Mouse (Mus musculus) neutrophil, adult 5-6 weeks (primary cell): ENCODE results near the gene Plcd4. TPM values are rescaled to one million over a fixed set of nuclear protein-coding genes. Genes with fewer than 3 reads are reported as not detected.
"Not testable (repeated sequence)": the region's sequence is repeated elsewhere in the genome, so short reads cannot be mapped to it uniquely, and the experiment has no call there.

Source experiments
- ATAC-seq: fragments of 151-379, 151-347 bp; 2 replicates; pipeline ENCODE4 v1.8.0; 2017; ENCODE audit warnings: mild to moderate bottlenecking, moderate TSS enrichment; ENCODE audit not compliant: insufficient number of reproducible peaks, poor library complexity, low FRiP score, severe bottlenecking; ENCODE audit errors: extremely low read depth
- total RNA-seq: library from RNA; stranded (forward); fragments of 200-1000 nt; gene quantifications from 2 replicates; pipeline ENCODE4 v1.2.3, GENCODE M21; 2017

Gene Plcd4
- total RNA-seq, result 0.12 and 0.81 TPM in 2 replicates

GRCm38 (mm10) chr1:74542451-74542961 lies at the start of gene Plcd4:
Gene Plcd4, plus strand, starts transcription at chr1:74542888.
- ATAC-seq, result no peak

- ATAC-seq, result no peak
Observed at GRCm38 (mm10) chr1:74501106-74501505, 41.6 kb upstream of the Plcd4 start.

GRCm38 (mm10) chr1:74505393-74505720 lies 37.3 kb upstream of the Plcd4 start:
- no peak for ATAC-seq

GRCm38 (mm10) chr1:74505721-74506464 lies 36.8 kb upstream of the Plcd4 start, which contains the start of gene Cnot9:
Gene Cnot9, plus strand, starts transcription at chr1:74506058.
- ATAC-seq, result peak; percentile 96

GRCm38 (mm10) chr1:74506471-74506881 lies 36.2 kb upstream of the Plcd4 start:
- ATAC-seq, result no peak

GRCm38 (mm10) chr1:74507780-74508179 lies 34.9 kb upstream of the Plcd4 start:
- no peak for ATAC-seq

- ATAC-seq, result no peak
Observed at GRCm38 (mm10) chr1:74511306-74511705, 31.4 kb upstream of the Plcd4 start.

GRCm38 (mm10) chr1:74512999-74513398 lies 29.7 kb upstream of the Plcd4 start:
- ATAC-seq, result not testable (repeated sequence)

- ATAC-seq, result no peak
Observed at GRCm38 (mm10) chr1:74519875-74520274, 22.8 kb upstream of the Plcd4 start.

GRCm38 (mm10) chr1:74524746-74525145 lies 17.9 kb upstream of the Plcd4 start:
- no peak for ATAC-seq

GRCm38 (mm10) chr1:74528589-74528988 lies 14.1 kb upstream of the Plcd4 start:
- no peak for ATAC-seq

GRCm38 (mm10) chr1:74538650-74539049 lies 4.0 kb upstream of the Plcd4 start:
- ATAC-seq, result no peak

GRCm38 (mm10) chr1:74544184-74544583 lies 1.5 kb downstream of the Plcd4 start, which contains the start of gene Usp37:
Gene Usp37, minus strand, starts transcription at chr1:74544284.
- no peak for ATAC-seq

GRCm38 (mm10) chr1:74559061-74559460 lies 16.4 kb downstream of the Plcd4 start:
- no peak for ATAC-seq

- no peak for ATAC-seq
Observed at GRCm38 (mm10) chr1:74565834-74566233, 23.1 kb downstream of the Plcd4 start.

GRCm38 (mm10) chr1:74569739-74570719 lies 27.3 kb downstream of the Plcd4 start:
- no peak for ATAC-seq

GRCm38 (mm10) chr1:74582621-74583020 lies 39.9 kb downstream of the Plcd4 start:
- no peak for ATAC-seq

- ATAC-seq, result no peak
Observed at GRCm38 (mm10) chr1:74584616-74585398, 42.1 kb downstream of the Plcd4 start.

- ATAC-seq, result no peak
Observed at GRCm38 (mm10) chr1:74587233-74587772, 44.6 kb downstream of the Plcd4 start.
